Mouse (Mus musculus): Measurements from ENCODE around the gene Ssrp1. TPM values are rescaled to one million over a fixed set of nuclear protein-coding genes. Genes with fewer than 3 reads are reported as not detected.

Ssrp1 gene
- polyA plus RNA-seq, 1 experiment = 47.2 TPM

DNA sequence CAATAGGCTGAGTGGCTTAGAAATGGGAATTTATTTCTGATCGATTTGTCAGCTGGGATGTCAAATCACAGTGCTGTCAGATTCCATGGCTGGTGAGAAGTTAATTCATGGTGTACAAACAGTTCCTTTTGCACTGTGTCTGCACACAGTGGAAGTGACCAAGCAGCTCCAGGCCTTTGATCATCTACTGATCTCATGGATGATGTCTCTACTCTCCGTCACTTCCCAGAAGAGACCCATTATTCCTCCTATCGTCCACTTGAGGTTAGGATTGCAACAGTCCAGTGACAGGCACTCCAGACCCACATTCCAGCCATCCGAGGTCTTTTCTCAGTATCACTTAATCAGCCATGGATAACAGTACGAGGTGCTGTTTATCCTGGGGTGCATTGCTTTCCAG is 36.7 kb downstream of the Ssrp1 start:
- TF ChIP-seq POLR2A (IDR thresholded peaks at IDR 0.05; ENCODE audit: low read depth, low read length) (no peak), CTCF (IDR thresholded peaks at IDR 0.05; ENCODE audit: extremely low read depth, insufficient read length, insufficient replicate concordance, low read depth, low read length) (no peak)
- WGBS = 79% methylated on average over 5 of the region's 5 CpGs
- no peak overlapping the region for H3K27ac ChIP-seq (ENCODE audit: insufficient read depth, low read depth, low read length)
- peaks cover 20% of the 10 kb centered on the region for H3K36me3 ChIP-seq (ENCODE audit: control insufficient read depth, insufficient read depth, low read length)
- no peak overlapping the region for H3K4me3 ChIP-seq (ENCODE audit: low read depth, low read length)
- H3K4me1 ChIP-seq (ENCODE audit: control insufficient read depth, insufficient read depth, insufficient read length, low read length) = peaks cover 9% of the 10 kb centered on the region; the same call in 1 of the 2 replicates
- no peaks in the 10 kb centered on the region for H3K27me3 ChIP-seq (ENCODE audit: control insufficient read depth, insufficient read depth, low read length)

DNA sequence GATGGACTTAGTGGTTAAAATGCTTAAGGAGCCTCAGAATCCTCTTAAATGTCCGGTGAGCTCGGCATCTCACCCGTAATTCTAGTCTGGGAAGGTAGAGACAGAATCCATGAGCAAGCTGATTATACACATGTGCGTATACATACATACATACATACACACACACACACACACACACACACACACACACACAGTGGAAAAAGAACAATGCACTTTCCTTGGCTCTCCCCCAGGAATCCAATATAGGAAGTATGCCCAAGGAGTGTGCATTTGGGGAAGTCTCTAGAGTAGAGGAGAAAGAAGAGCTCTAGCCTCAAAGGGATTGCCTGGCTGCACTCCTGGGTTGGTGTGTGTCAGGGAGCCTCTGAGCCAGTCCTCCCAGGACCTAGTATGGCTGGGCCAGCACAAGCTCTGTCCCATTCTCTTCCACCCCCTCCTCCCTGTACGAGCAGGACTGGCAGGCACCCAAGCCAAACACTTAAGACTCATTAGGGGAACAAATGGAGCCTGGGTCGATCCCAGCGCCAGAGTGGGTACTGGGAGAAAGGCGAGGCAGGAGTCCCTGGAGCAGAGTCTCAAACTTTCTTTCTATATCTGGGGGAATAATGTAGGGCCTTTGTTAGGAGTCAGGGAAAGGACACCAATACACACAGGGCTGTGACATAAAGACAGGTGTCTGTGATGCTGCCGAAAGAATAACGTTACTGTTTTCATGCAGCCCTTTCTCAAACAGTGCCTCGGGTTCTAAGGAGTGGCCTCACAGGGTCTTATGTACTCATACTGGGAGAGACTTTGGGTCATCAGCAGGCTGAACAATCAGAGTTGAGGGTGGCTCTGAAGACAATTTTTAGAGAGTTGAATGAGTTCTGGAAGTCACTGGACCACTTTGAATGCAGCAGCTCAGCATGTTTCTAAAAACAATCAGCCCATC is 51.9 kb downstream of the Ssrp1 start:
- Histone ChIP-seq H3K27ac (ENCODE audit: insufficient read depth, low read depth, low read length) (no peak overlapping the region), H3K27me3 (ENCODE audit: control insufficient read depth, insufficient read depth, low read length) (no peaks in the 10 kb centered on the region), H3K4me1 (ENCODE audit: control insufficient read depth, insufficient read depth, insufficient read length, low read length) (peaks cover 9% of the 10 kb centered on the region; the same call in 1 of the 2 replicates), H3K36me3 (ENCODE audit: control insufficient read depth, insufficient read depth, low read length) (no peaks in the 10 kb centered on the region), H3K4me3 (ENCODE audit: low read depth, low read length) (no peak overlapping the region)
- TF ChIP-seq CTCF (IDR thresholded peaks at IDR 0.05; ENCODE audit: extremely low read depth, insufficient read length, insufficient replicate concordance, low read depth, low read length) (no peak), POLR2A (IDR thresholded peaks at IDR 0.05; ENCODE audit: low read depth, low read length) (no peak)
- WGBS = 36% methylated on average over 11 of the region's 11 CpGs

DNA sequence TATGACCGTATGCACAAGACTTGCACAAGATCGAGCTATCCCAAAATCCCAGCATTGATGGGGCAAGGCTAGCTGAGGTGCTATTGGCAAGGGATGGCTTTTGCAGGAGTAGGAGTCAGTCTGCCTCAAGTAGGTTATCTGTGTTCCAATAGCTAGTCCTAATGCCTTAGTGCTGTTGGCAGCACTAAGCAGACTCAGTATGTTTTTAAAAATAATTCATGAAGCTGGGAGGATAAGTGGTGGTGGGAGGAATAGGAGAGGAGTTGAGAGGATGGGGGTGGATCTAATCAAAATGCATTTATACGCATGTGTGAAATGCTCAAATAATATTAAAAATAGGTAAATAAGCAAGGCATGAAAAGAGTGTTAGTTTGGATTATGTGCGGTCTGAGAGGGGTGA is 54.3 kb downstream of the Ssrp1 start:
- WGBS = 96% methylated on average over 4 of the region's 4 CpGs
- Histone ChIP-seq H3K4me1 (ENCODE audit: control insufficient read depth, insufficient read depth, insufficient read length, low read length) (peaks cover 15% of the 10 kb centered on the region; the same call in 1 of the 2 replicates), H3K36me3 (ENCODE audit: control insufficient read depth, insufficient read depth, low read length) (no peaks in the 10 kb centered on the region), H3K27me3 (ENCODE audit: control insufficient read depth, insufficient read depth, low read length) (no peaks in the 10 kb centered on the region), H3K4me3 (ENCODE audit: low read depth, low read length) (no peak overlapping the region), H3K27ac (ENCODE audit: insufficient read depth, low read depth, low read length) (no peak overlapping the region)
- no peak for TF ChIP-seq CTCF (IDR thresholded peaks at IDR 0.05; ENCODE audit: extremely low read depth, insufficient read length, insufficient replicate concordance, low read depth, low read length)
- no peak for TF ChIP-seq POLR2A (IDR thresholded peaks at IDR 0.05; ENCODE audit: low read depth, low read length)

DNA sequence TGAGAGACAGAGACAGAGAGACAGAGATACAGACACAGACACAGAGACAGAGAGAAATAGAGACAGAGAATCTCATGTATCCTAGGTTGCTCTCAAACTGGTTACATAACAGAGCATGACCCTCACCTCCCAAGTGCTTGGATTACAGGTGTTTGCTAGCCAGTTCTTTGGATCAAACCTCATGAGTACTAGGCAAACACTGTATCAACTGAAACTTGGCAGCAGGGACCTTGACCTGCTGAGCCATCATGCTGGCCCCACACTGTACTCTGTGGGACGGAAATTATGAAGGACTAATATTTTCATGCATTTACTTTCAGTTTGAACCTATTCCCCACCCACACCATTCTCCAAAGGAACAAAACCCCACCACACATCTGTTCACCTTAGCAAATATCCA is 56.3 kb downstream of the Ssrp1 start:
- TF ChIP-seq POLR2A (IDR thresholded peaks at IDR 0.05; ENCODE audit: low read depth, low read length) (no peak), CTCF (IDR thresholded peaks at IDR 0.05; ENCODE audit: extremely low read depth, insufficient read length, insufficient replicate concordance, low read depth, low read length) (no peak)
- Histone ChIP-seq H3K27me3 (ENCODE audit: control insufficient read depth, insufficient read depth, low read length) (no peaks in the 10 kb centered on the region), H3K27ac (ENCODE audit: insufficient read depth, low read depth, low read length) (peak overlapping the region; percentile 72), H3K4me1 (ENCODE audit: control insufficient read depth, insufficient read depth, insufficient read length, low read length) (peaks cover 23% of the 10 kb centered on the region; the same call in 1 of the 2 replicates), H3K36me3 (ENCODE audit: control insufficient read depth, insufficient read depth, low read length) (no peaks in the 10 kb centered on the region), H3K4me3 (ENCODE audit: low read depth, low read length) (no peak overlapping the region)
- 38% methylated on average over 1 of the region's 1 CpGs for WGBS

DNA sequence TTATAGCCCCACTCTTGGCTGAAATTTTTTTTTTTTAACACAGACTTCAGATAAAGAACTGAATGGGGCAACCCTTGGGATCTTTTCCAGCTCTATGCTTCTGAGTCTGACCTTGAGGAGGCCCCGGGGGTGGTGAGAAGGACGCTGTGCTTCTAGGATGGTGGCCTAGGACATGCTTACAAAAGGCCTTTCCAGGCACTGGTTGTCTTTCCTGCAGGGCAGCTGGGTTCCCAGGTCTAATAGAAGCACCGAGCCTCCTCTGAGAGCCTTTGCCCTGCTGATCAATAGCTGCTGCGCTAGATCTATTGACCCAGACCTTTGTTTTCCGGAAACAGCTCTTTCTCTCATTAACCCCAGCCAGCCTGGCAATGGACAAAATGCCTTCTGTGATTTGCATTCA is 58.9 kb downstream of the Ssrp1 start:
- H3K36me3 ChIP-seq (ENCODE audit: control insufficient read depth, insufficient read depth, low read length) = no peaks in the 10 kb centered on the region
- no peaks in the 10 kb centered on the region for H3K27me3 ChIP-seq (ENCODE audit: control insufficient read depth, insufficient read depth, low read length)
- 25% methylated on average over 5 of the region's 5 CpGs for WGBS
- peaks cover 31% of the 10 kb centered on the region; the same call in 1 of the 2 replicates for H3K4me1 ChIP-seq (ENCODE audit: control insufficient read depth, insufficient read depth, insufficient read length, low read length)
- H3K27ac ChIP-seq (ENCODE audit: insufficient read depth, low read depth, low read length) = peak overlapping the region; percentile 66; the same call in 1 of the 2 replicates
- H3K4me3 ChIP-seq (ENCODE audit: low read depth, low read length) = no peak overlapping the region
- TF ChIP-seq POLR2A (IDR thresholded peaks at IDR 0.05; ENCODE audit: low read depth, low read length) = no peak
- TF ChIP-seq CTCF (IDR thresholded peaks at IDR 0.05; ENCODE audit: extremely low read depth, insufficient read length, insufficient replicate concordance, low read depth, low read length) = no peak

Other genes with a start within 250 kb of the Ssrp1 start
- gene Ube2l6, start 238.4 kb upstream of the Ssrp1 start, polyA plus RNA-seq (2012; rRNA removed) = 28.6 and 85.7 TPM in 2 replicates
- gene Smtnl1, start 214.6 kb upstream of the Ssrp1 start, polyA plus RNA-seq (2012; rRNA removed) = 0.06 TPM in 1 of 2 replicates, not detected in the other
- 28.6 and 32.0 TPM in 2 replicates for gene Timm10, start 210.2 kb upstream of the Ssrp1 start, polyA plus RNA-seq (2012; rRNA removed)
- gene Slc43a1, start 198.4 kb upstream of the Ssrp1 start, polyA plus RNA-seq (2012; rRNA removed) = 1.8 and 4.4 TPM in 2 replicates
- 4.8 and 11.8 TPM in 2 replicates for gene Rtn4rl2, start 150.5 kb upstream of the Ssrp1 start, polyA plus RNA-seq (2012; rRNA removed)
- 14.4 and 31.1 TPM in 2 replicates for gene Slc43a3, start 100.7 kb upstream of the Ssrp1 start, polyA plus RNA-seq (2012; rRNA removed)
- 0.49 and 1.1 TPM in 2 replicates for gene Prg2, start 56.8 kb upstream of the Ssrp1 start, polyA plus RNA-seq (2012; rRNA removed)
- gene Prg3, start 49.0 kb upstream of the Ssrp1 start, polyA plus RNA-seq (2012; rRNA removed) = not detected in 2 replicates
- gene P2rx3, start 228 bp downstream of the Ssrp1 start, polyA plus RNA-seq (2012; rRNA removed) = 0.16 and 0.17 TPM in 2 replicates
- 29.6 and 36.9 TPM in 2 replicates for gene Tnks1bp1, start 10.8 kb downstream of the Ssrp1 start, polyA plus RNA-seq (2012; rRNA removed)
- 2.7 and 4.7 TPM in 2 replicates for gene Aplnr, start 99.0 kb downstream of the Ssrp1 start, polyA plus RNA-seq (2012; rRNA removed)
- gene Lrrc55, start 160.0 kb downstream of the Ssrp1 start, polyA plus RNA-seq (2012; rRNA removed) = 0.84 and 1.5 TPM in 2 replicates